Comparison of ENCODE assay signal across 8 mouse cellular contexts in the genomic region with DNA sequence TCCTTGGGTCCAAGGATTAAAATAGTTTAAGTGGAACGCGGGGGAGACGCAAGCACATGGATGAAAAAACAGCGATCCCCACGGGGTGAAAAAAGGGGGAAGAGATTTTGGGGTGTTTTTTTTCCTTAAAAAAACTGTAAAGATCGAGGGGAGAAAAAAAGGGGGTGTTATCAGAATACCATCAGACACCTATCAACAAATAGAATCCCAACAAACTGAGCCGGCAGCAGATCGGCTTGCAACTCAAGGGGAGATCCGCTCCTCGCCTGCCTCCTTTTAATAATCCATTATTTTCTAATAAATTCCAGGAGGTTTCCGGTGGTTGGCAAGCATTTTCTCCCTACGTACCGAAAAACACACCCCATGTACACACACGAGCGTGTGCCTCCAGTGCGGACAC. TPM values are rescaled to one million over a fixed set of nuclear protein-coding genes. Genes with fewer than 3 reads are reported as not detected.
DNase-seq lines count a peak whose midpoint lies in the region; ATAC-seq and TF ChIP-seq lines count a peak whose summit lies in the region.

No protein-coding gene starts in this region.

- H3K36me3 ChIP-seq in thymus, adult 2 months (ENCODE audit: control insufficient read depth, insufficient read depth, low read length), result no peaks in the 10 kb centered on the region
- no peaks in the 10 kb centered on the region for H3K36me3 ChIP-seq in liver, embryonic 13.5 days

- peak overlapping the region; percentile 96 for H3K4me2 ChIP-seq in liver, embryonic 13.5 days

- peak; percentile 89 for DNase-seq in heart, adult 11 months
- no peak for DNase-seq in heart, postnatal 25 days (ENCODE audit: low spot score)
- no peak for DNase-seq in thymus, adult 2 months
- DNase-seq in thymus, postnatal 10 days (ENCODE audit: low spot score in 2 of 2), result no peak
- peak; percentile 2 for DNase-seq in liver, embryonic 13.5 days
- no peak for DNase-seq in cerebellum, postnatal 25 days
- no peak for DNase-seq in thymus, adult 18-20 months

- no peak overlapping the region; the same call in 1 of the 2 replicates for H3K27ac ChIP-seq in thymus, adult 2 months (ENCODE audit: control insufficient read depth, insufficient read depth, low read length)
- peak overlapping the region; percentile 86 for H3K27ac ChIP-seq in liver, embryonic 13.5 days

- TF ChIP-seq POLR2A in thymus, adult 2 months (IDR thresholded peaks at IDR 0.05; ENCODE audit: control insufficient read depth, extremely low read depth, insufficient read depth, low read length, poor library complexity), result no peak

- peaks cover 5% of the 10 kb centered on the region for H3K4me1 ChIP-seq in thymus, adult 2 months (replicated peaks; ENCODE audit: control insufficient read depth, insufficient read depth, low read length)
- H3K4me1 ChIP-seq in liver, embryonic 13.5 days (replicated peaks), result peaks cover 40% of the 10 kb centered on the region

- ATAC-seq in liver, embryonic 13.5 days (ENCODE audit: low read depth), result no peak
- no peak for ATAC-seq in monocyte, adult 5-6 weeks (replicated peaks; ENCODE audit: insufficient number of reproducible peaks, low FRiP score, low TSS enrichment, poor library complexity, severe bottlenecking)

- WGBS in thymus, adult 2 months, result under 1% methylated on average over 16 of the region's 16 CpGs
- WGBS in liver, embryonic 13.5 days (ENCODE audit: insufficient replicate concordance), result under 1% methylated on average over 16 of the region's 16 CpGs

- no peaks in the 10 kb centered on the region for H3K9me3 ChIP-seq in liver, embryonic 13.5 days (replicated peaks)

- TF ChIP-seq CTCF in thymus, adult 2 months (IDR thresholded peaks at IDR 0.05; ENCODE audit: borderline replicate concordance, control insufficient read depth, extremely low read depth, insufficient read depth, low read length, poor library complexity), result no peak

- peak overlapping the region; percentile 70 for H3K4me3 ChIP-seq in thymus, adult 2 months (ENCODE audit: control insufficient read depth, insufficient read depth, low read length)
- H3K4me3 ChIP-seq in liver, embryonic 13.5 days (replicated peaks), result peak overlapping the region; percentile 73

- intact Hi-C loops in heart, postnatal 25 days (cut with DNase I), result loop anchor here (1.0 to 5.0 kb wide), 3 partner anchors 58 to 401 kb away; no protein-coding TSS in a partner anchor

- H3K9ac ChIP-seq in liver, embryonic 13.5 days, result peak overlapping the region; percentile 79

- H3K27me3 ChIP-seq in thymus, adult 2 months (ENCODE audit: control insufficient read depth, insufficient read depth, low read length), result no peaks in the 10 kb centered on the region
- H3K27me3 ChIP-seq in liver, embryonic 13.5 days, result no peaks in the 10 kb centered on the region

RNA-seq across cellular contexts. Expression of a gene that starts 0.7 kb away (rescaled TPM):
- 1 to 10 TPM; 2.5 to 4.4 TPM for total RNA-seq in heart, postnatal 25 days (2021)
- 3.5 and 4.0 TPM in 2 replicates for polyA plus RNA-seq in thymus, adult 2 months (2012; rRNA removed)
- polyA plus RNA-seq in liver, embryonic 13.5 days (2015; fragmentation: Nextera tagmentation; extraction: Ambion mirVana), result 0.69 and 1.1 TPM in 2 replicates
- 5.8 to 12.7 TPM (median 8.5 TPM) in 3 replicates for total RNA-seq in monocyte, adult 5-6 weeks (2017)

Comparison
In these comparisons a context has a peak if more than half of its experiments do, and no peak if none do; other contexts are left out.
1. DNase-seq: peak in heart, adult 11 months (single experiment) and liver, embryonic 13.5 days (single experiment); none in heart, postnatal 25 days (single experiment), thymus, adult 2 months (single experiment), thymus, postnatal 10 days (0 of 2), cerebellum, postnatal 25 days (0 of 2) and thymus, adult 18-20 months (0 of 2).